Mouse (Mus musculus) limb, embryonic 14.5 days (tissue): ENCODE data around the gene Clstn2. TPM values are rescaled to one million over a fixed set of nuclear protein-coding genes. Genes with fewer than 3 reads are reported as not detected.

ENCODE experiments used
- ATAC-seq: fragments of 200-750 bp; cut with Nextera tagmentation; 2 replicates; pipeline ENCODE4 v1.8.0; 2017; ENCODE audit warnings: low read depth, moderate number of reproducible peaks, moderate TSS enrichment; ENCODE audit not compliant: low FRiP score
- DNase-seq: peaks from one replicate; pipeline ENCODE4 v3.0.0-alpha.2; 2015; ENCODE audit warnings: low spot score
- H3K27ac ChIP-seq: fragments of 300-500 bp; sonication (generic); replicated peaks from 2 replicates; pipeline ENCODE4 v1.5.1; 2014; ENCODE audit warnings: low read depth, mild to moderate bottlenecking, low read length, moderate library complexity, mixed read lengths
- H3K27me3 ChIP-seq: fragments of 300-500 bp; sonication (generic); 2 replicates; pipeline ENCODE4 v1.6.1; 2014; ENCODE audit warnings: low read length, mixed read lengths; ENCODE audit not compliant: control insufficient read depth, insufficient read depth
- H3K36me3 ChIP-seq: fragments of 300-500 bp; sonication (generic); 2 replicates; pipeline ENCODE4 v1.6.1; 2014; ENCODE audit warnings: mild to moderate bottlenecking, low read length, moderate library complexity, mixed read lengths; ENCODE audit not compliant: control insufficient read depth, insufficient read depth
- H3K4me1 ChIP-seq: fragments of 300-500 bp; sonication (generic); 2 replicates; pipeline ENCODE4 v1.6.1; 2014; ENCODE audit warnings: antibody characterized with exemption, low read length, mixed read lengths; ENCODE audit not compliant: control insufficient read depth, insufficient read depth
- H3K4me2 ChIP-seq: fragments of 300-500 bp; sonication (generic); replicated peaks from 2 replicates; pipeline ENCODE4 v1.6.1; 2014; ENCODE audit warnings: low read depth, mild to moderate bottlenecking, low read length, moderate library complexity; ENCODE audit not compliant: severe bottlenecking
- H3K4me3 ChIP-seq: fragments of 300-500 bp; sonication (generic); replicated peaks from 2 replicates; pipeline ENCODE4 v1.5.1; 2014; ENCODE audit warnings: low read length
- H3K9ac ChIP-seq: fragments of 300-500 bp; sonication (generic); 2 replicates; pipeline ENCODE4 v1.6.1; 2014; ENCODE audit warnings: mild to moderate bottlenecking, low read depth, low read length, moderate library complexity; ENCODE audit not compliant: severe bottlenecking
- H3K9me3 ChIP-seq: fragments of 300-500 bp; sonication (generic); 2 replicates; pipeline ENCODE4 v1.6.1; 2016; ENCODE audit warnings: low read length; ENCODE audit not compliant: control insufficient read depth
- POLR2A ChIP-seq: fragments of 200-500 bp; IDR thresholded peaks from 2 replicates; pipeline ENCODE4 v1.8.0; 2012; ENCODE audit warnings: inconsistent platforms, mild to moderate bottlenecking, moderate library complexity, borderline replicate concordance; ENCODE audit not compliant: insufficient read depth, insufficient read length; ENCODE audit errors: extremely low read depth
- WGBS: fragments of 180-500 bp; shearing (Covaris S2); extraction: QIAGEN DNeasy Blood & Tissue Kit; methylation state at CpG from one replicate; pipeline ENCODE4 v1.1.7; 2014; 5-methylcytosine and 5-hydroxymethylcytosine counted together
- polyA plus RNA-seq, 2 experiments: library from polyadenylated mRNA; depleted of rRNA in 1 of 2; stranded (reverse) in 1 of 2; unstranded in 1 of 2; fragments of >200 nt; fragmentation: Nextera tagmentation in 1 of 2; extraction: Ambion mirVana in 1 of 2; gene quantifications; 2 replicates each; pipeline versions ENCODE4 v1.2.1 to v1.2.3; 2012 to 2014

Clstn2 gene
- polyA plus RNA-seq, 2 experiments = 4.1 to 8.4 TPM

DNA sequence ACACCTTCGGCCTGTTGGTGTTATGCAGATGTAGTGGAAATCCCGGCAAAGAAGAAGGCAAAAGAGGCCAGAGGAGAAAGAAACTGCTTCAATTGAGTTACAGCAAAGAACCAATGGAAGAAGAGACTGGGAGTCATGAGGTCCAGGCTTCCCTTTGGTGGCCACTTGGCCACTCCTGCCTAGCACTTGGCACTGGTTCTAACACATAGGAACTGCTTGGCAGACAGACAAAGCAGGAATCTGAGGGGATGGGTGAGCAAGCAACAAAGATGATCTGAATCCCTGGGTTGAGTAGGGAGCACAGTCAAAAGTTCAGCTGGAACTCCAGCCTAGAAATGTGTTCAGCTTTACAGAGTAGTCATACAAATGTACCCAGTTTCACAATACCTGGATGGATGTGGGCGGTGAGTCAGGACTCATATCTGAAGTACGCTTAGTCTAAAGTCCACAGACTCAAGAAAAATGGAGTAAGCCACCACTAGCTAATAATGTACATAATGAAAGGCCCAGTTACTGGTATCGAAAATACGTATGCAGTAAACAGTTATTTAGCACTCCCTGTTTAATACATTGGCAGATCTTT, 392.9 kb downstream of the Clstn2 start:
- no peak for ATAC-seq

DNA sequence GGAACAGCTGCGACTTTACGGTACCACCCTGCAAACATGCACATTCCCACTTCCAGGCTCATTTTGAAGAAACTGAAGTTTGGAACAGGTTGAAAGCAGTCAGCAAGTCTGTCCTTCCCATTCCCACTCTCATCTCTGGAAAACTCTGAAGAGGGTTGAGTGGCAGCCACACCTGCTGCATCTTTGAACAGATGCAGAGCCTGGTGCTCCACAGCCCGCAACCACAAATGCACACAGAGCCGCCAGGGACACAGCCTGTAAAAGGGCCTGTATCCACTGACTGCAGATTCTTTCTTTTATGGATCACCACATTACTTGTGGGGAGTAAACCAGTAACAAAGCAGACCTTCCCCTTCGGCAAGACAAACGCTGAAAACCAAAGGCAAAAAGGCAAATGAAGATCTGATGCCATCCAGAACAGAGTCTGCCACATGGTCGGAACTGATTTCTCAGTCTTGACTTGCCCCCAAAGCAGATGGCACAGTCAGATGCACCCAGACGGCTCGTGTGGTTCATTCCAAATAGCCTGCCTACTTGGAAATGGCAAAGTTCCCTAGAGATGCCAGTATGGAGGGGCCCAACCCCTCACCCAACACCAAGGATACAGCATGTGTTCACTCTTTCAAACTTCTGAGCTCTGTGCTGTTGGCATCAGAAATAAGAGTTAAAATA, 394.2 kb downstream of the Clstn2 start:
- TF ChIP-seq POLR2A = no peak
- ATAC-seq (peak; percentile 76), DNase-seq (peak; percentile 51)

More for the DNA sequence above, 392.9 kb downstream of the Clstn2 start:
- Histone ChIP-seq H3K27ac (no peak overlapping the region), H3K9me3 (no peaks in the 10 kb centered on the region), H3K4me1 (no peaks in the 10 kb centered on the region), H3K4me2 (no peak overlapping the region), H3K27me3 (no peaks in the 10 kb centered on the region), H3K36me3 (no peaks in the 10 kb centered on the region), H3K9ac (no peak overlapping the region), H3K4me3 (no peak overlapping the region)
- no peak for TF ChIP-seq POLR2A
- DNase-seq = no peak
- 88% methylated on average over 6 of the region's 6 CpGs for WGBS

DNA sequence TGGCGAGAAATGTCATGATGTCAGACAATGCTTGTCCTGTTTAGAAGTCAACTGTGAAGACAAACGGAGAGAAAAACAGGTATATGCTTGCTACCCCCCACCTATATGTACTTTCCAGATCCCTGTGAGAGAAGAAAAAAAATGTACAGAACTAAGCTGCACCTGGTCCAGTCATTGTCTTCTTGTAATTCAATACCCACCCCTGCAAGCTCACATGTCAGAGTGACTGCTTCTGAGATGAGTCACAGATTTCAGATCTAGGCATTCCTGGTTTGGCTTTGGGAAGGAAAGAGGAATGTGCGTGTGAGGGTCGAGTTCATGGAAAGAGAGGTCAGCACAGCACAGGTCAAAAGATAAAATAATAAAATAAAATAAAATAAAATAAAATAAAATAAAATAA, 397.6 kb downstream of the Clstn2 start:
- no peaks in the 10 kb centered on the region for H3K27me3 ChIP-seq
- DNase-seq (no peak), ATAC-seq (no peak)
- no peaks in the 10 kb centered on the region for H3K4me1 ChIP-seq
- WGBS = 70% methylated on average over 4 of the region's 4 CpGs
- no peak overlapping the region for H3K4me3 ChIP-seq
- no peak overlapping the region for H3K9ac ChIP-seq
- TF ChIP-seq POLR2A = no peak
- no peaks in the 10 kb centered on the region for H3K9me3 ChIP-seq
- H3K4me2 ChIP-seq = no peak overlapping the region
- H3K36me3 ChIP-seq = no peaks in the 10 kb centered on the region
- no peak overlapping the region for H3K27ac ChIP-seq

More for the DNA sequence above, 394.2 kb downstream of the Clstn2 start:
- no peak overlapping the region for H3K27ac ChIP-seq
- H3K4me1 ChIP-seq = no peaks in the 10 kb centered on the region
- H3K36me3 ChIP-seq = no peaks in the 10 kb centered on the region
- no peak overlapping the region for H3K4me2 ChIP-seq
- no peak overlapping the region for H3K4me3 ChIP-seq
- no peak overlapping the region for H3K9ac ChIP-seq
- WGBS = 65% methylated on average over 9 of the region's 9 CpGs
- H3K27me3 ChIP-seq = no peaks in the 10 kb centered on the region
- H3K9me3 ChIP-seq = no peaks in the 10 kb centered on the region

DNA sequence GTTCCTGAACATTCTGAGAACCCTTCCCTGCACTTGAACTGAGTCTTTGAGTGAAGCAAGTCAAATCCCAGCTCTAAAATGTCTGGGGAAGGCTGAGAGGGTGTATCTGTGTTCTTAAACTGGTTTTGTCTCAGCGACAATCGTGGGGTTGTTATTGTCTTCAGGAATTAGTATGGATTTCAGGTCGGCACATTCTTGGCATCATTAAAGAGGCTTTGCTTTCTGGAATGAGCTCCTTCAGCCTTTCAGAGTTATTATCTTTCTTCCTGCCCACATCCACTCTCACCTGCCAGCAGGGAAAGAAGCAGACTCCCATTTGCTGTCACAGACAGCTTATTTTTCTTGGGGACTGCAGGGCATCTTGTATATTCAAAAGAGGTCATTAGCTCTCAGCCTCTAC, 398.1 kb downstream of the Clstn2 start:
- DNase-seq (no peak), ATAC-seq (no peak)
- no peaks in the 10 kb centered on the region for H3K9me3 ChIP-seq
- no peaks in the 10 kb centered on the region for H3K27me3 ChIP-seq
- H3K27ac ChIP-seq = no peak overlapping the region
- no peak overlapping the region for H3K4me3 ChIP-seq
- no peak overlapping the region for H3K9ac ChIP-seq
- no peak overlapping the region for H3K4me2 ChIP-seq
- no peak for TF ChIP-seq POLR2A
- no peaks in the 10 kb centered on the region for H3K36me3 ChIP-seq
- no peaks in the 10 kb centered on the region for H3K4me1 ChIP-seq
- 75% methylated on average over 3 of the region's 3 CpGs for WGBS

DNA sequence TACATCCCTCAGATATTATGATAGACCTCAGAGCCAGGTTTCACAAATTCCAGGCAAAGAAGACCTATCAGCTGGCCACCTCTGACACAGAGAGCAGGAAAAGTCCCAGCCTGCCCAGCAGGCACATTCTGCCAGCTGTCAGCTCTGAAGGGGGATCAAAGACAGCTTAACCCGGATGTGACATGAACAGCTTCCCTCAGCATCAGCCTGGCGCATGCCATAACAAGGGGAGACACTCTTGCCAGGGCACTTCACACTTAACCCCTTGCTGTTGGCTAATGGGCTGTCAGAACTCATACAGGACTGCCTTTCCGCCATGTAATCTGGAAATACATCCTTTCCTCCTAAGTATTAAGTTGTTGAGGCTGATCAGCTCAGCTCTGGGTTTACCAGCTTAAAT, 403.8 kb downstream of the Clstn2 start:
- Histone ChIP-seq H3K36me3 (no peaks in the 10 kb centered on the region), H3K27ac (no peak overlapping the region), H3K27me3 (no peaks in the 10 kb centered on the region), H3K4me1 (no peaks in the 10 kb centered on the region), H3K9ac (no peak overlapping the region), H3K4me2 (no peak overlapping the region), H3K4me3 (no peak overlapping the region), H3K9me3 (no peaks in the 10 kb centered on the region)
- 46% methylated on average over 3 of the region's 3 CpGs for WGBS
- ATAC-seq = no peak
- no peak for DNase-seq
- no peak for TF ChIP-seq POLR2A
